Mouse (Mus musculus) embryonic fibroblast, embryonic 13.5 days (primary cell): ENCODE measurements around the gene Rap1gds1.

Experiments used
- CTCF ChIP-seq: IDR thresholded peaks from 2 replicates; pipeline ENCODE4 v1.5.1; 2011; ENCODE audit warnings: mild to moderate bottlenecking, control low read depth, low read length, moderate library complexity, borderline replicate concordance; ENCODE audit not compliant: insufficient read depth
- POLR2A ChIP-seq: IDR thresholded peaks from 2 replicates; pipeline ENCODE4 v1.6.1; 2011; ENCODE audit warnings: low read depth, mild to moderate bottlenecking, control low read depth, low read length, moderate library complexity

DNA sequence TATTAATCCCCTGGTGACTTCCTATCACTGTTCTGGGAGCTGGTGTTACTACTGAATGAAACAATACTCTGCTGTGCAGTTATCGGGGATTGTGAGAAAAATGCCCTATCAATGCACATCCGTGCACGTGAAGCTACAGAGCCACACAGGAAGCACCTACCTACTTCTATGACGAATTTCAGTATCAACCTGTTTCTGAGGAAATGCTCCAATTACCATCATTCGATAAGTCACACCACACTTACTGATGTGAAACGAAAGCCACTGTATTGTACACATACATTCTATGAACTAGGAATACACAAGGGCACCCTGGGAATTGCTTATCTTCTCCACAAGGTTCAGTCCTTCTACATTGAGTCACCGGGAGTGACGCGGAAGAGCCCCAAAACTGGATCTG is 10.9 kb downstream of the Rap1gds1 start:
- TF ChIP-seq CTCF (no peak), POLR2A (no peak)
